In the genomic region with DNA sequence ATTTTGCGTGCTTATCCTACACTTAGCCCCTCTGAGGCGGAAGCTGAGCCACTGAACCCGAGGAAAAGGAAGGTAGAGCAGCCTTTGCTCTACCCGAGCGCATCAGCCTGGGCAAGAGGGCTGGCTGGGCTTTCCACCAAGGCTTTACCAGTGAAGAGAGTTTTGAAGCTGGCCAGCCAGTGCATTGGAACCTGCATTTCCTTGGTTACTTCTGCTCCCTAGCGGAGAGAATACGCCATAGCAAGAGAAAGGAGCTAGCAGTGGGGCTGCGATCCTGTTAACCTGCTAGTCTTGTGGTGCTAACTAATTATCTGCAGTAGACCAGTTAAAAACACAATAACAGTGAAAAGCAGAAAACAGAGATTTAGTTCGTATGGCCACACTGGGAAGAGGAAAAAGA, we compare ENCODE assay signal across 9 mouse cellular contexts. TPM values are rescaled to one million over a fixed set of nuclear protein-coding genes. Genes with fewer than 3 reads are reported as not detected.
DNase-seq lines count a peak whose midpoint lies in the region; ATAC-seq and TF ChIP-seq lines count a peak whose summit lies in the region.
"Had no signal": no experiment of that assay in that cellular context is flagged by ENCODE, and none has a peak within 500 bp of the region (broad histone marks: within the 10 kb centered on the region; RNA-seq: fewer than 3 reads in every experiment).

No protein-coding gene starts in this region.

- H3K9me3 ChIP-seq in forebrain, embryonic 14.5 days (replicated peaks; ENCODE audit: control insufficient read depth, low read length) = no peaks in the 10 kb centered on the region
- H3K9me3 ChIP-seq in forebrain, embryonic 10.5 days = no peaks in the 10 kb centered on the region

- ATAC-seq in forebrain, embryonic 14.5 days = 0 out of 2 replicates have a peak, but pooled peaks have one; percentile 34

- H3K27ac ChIP-seq in forebrain, embryonic 14.5 days (ENCODE audit: low read depth, low read length) = no peak overlapping the region
- H3K27ac ChIP-seq in forebrain, embryonic 10.5 days = no peak overlapping the region
- no peak overlapping the region for H3K27ac ChIP-seq in thymus, adult 2 months (ENCODE audit: control insufficient read depth, insufficient read depth, low read length)
- H3K27ac ChIP-seq in layer of hippocampus, adult 2 months = peak overlapping the region; percentile 7; the same call in 1 of the 2 replicates

- no peak overlapping the region for H3K9ac ChIP-seq in forebrain, embryonic 14.5 days (ENCODE audit: low read length)

- H3K4me1 ChIP-seq in forebrain, embryonic 14.5 days (ENCODE audit: control insufficient read depth, insufficient read depth, low read length) = no peaks in the 10 kb centered on the region
- H3K4me1 ChIP-seq in forebrain, embryonic 10.5 days = no peaks in the 10 kb centered on the region
- H3K4me1 ChIP-seq in thymus, adult 2 months (replicated peaks; ENCODE audit: control insufficient read depth, insufficient read depth, low read length) = peaks cover 13% of the 10 kb centered on the region

- no peak overlapping the region for H3K4me3 ChIP-seq in forebrain, embryonic 14.5 days (ENCODE audit: low read depth, low read length)
- H3K4me3 ChIP-seq in forebrain, embryonic 10.5 days = no peak overlapping the region
- no peak overlapping the region for H3K4me3 ChIP-seq in thymus, adult 2 months (ENCODE audit: control insufficient read depth, insufficient read depth, low read length)
- H3K4me3 ChIP-seq in layer of hippocampus, adult 2 months = no peak overlapping the region

- no peak for TF ChIP-seq CTCF in thymus, adult 2 months (IDR thresholded peaks at IDR 0.05; ENCODE audit: borderline replicate concordance, control insufficient read depth, extremely low read depth, insufficient read depth, low read length, poor library complexity)
- peak; percentile 91 for TF ChIP-seq CTCF in layer of hippocampus, adult 2 months (conservative IDR thresholded peaks at IDR 0.05)

- peaks cover 12% of the 10 kb centered on the region; the same call in 1 of the 2 replicates for H3K36me3 ChIP-seq in forebrain, embryonic 14.5 days (ENCODE audit: control insufficient read depth, insufficient read depth, low read length)
- peaks cover 74% of the 10 kb centered on the region for H3K36me3 ChIP-seq in forebrain, embryonic 10.5 days (replicated peaks)
- H3K36me3 ChIP-seq in thymus, adult 2 months (ENCODE audit: control insufficient read depth, insufficient read depth, low read length) = peaks cover 65% of the 10 kb centered on the region

- DNase-seq in forebrain, embryonic 14.5 days (ENCODE audit: low spot score) = peak; percentile 62
- DNase-seq in forebrain, embryonic 10.5 days (ENCODE audit: extremely low spot score, low spot score) = no peak
- peak; percentile 50 for DNase-seq in thymus, adult 2 months
- DNase-seq in thymus, adult 18-20 months = no peak
- peak; percentile 17 for DNase-seq in embryo, embryonic 9.5 days (ENCODE audit: extremely low spot score)
- DNase-seq in layer of hippocampus, adult 2 months (ENCODE audit: low spot score in 2 of 2) = peak; percentile 65 to 67
- peak; percentile 61 for DNase-seq in retina, postnatal 1 day
- DNase-seq in urinary bladder, adult 18-20 months (ENCODE audit: low spot score in 2 of 2) = no peak

- H3K27me3 ChIP-seq in forebrain, embryonic 14.5 days (replicated peaks; ENCODE audit: control insufficient read depth, insufficient read depth, low read length) = no peaks in the 10 kb centered on the region
- no peaks in the 10 kb centered on the region for H3K27me3 ChIP-seq in forebrain, embryonic 10.5 days (ENCODE audit: poor library complexity, severe bottlenecking)
- no peaks in the 10 kb centered on the region for H3K27me3 ChIP-seq in thymus, adult 2 months (ENCODE audit: control insufficient read depth, insufficient read depth, low read length)

- H3K4me2 ChIP-seq in forebrain, embryonic 14.5 days (ENCODE audit: low read length) = no peak overlapping the region

- WGBS in forebrain, embryonic 14.5 days = 62% methylated on average over 9 of the region's 9 CpGs
- 69% methylated on average over 9 of the region's 9 CpGs for WGBS in forebrain, embryonic 10.5 days
- 86% methylated on average over 9 of the region's 9 CpGs for WGBS in thymus, adult 2 months

- TF ChIP-seq POLR2A in thymus, adult 2 months (IDR thresholded peaks at IDR 0.05; ENCODE audit: control insufficient read depth, extremely low read depth, insufficient read depth, low read length, poor library complexity) = no peak

RNA-seq across cellular contexts. Expression of gene Cflar, which starts 35.6 kb away (rescaled TPM):
- 18.3 and 18.7 TPM in 2 replicates for polyA plus RNA-seq in forebrain, embryonic 14.5 days (2014; fragmentation: Nextera tagmentation; extraction: Ambion mirVana)
- 26.3 and 30.7 TPM in 2 replicates for polyA plus RNA-seq in forebrain, embryonic 10.5 days (2016; fragmentation: Nextera tagmentation; extraction: Ambion mirVana)
- polyA plus RNA-seq in thymus, adult 2 months (2012; rRNA removed) = 78.4 and 83.9 TPM in 2 replicates
- 10 to 100 TPM; 32.9 to 35.2 TPM for total RNA-seq in layer of hippocampus, adult 2 months (2021)

RNA-seq across cellular contexts. Expression of gene Casp8, which starts 48.3 kb away (rescaled TPM):
- 3.8 and 4.7 TPM in 2 replicates for polyA plus RNA-seq in forebrain, embryonic 14.5 days (2014; fragmentation: Nextera tagmentation; extraction: Ambion mirVana)
- polyA plus RNA-seq in forebrain, embryonic 10.5 days (2016; fragmentation: Nextera tagmentation; extraction: Ambion mirVana) = 9.2 and 10.8 TPM in 2 replicates
- polyA plus RNA-seq in thymus, adult 2 months (2012; rRNA removed) = 12.0 and 12.3 TPM in 2 replicates
- total RNA-seq in layer of hippocampus, adult 2 months (2021) = 1 to 10 TPM; 1.9 to 2.1 TPM

RNA-seq across cellular contexts. Expression of gene Als2cr12, which starts 51.1 kb away (rescaled TPM):
- polyA plus RNA-seq in forebrain, embryonic 14.5 days (2014; fragmentation: Nextera tagmentation; extraction: Ambion mirVana) = not detected in 2 replicates
- not detected in 2 replicates for polyA plus RNA-seq in forebrain, embryonic 10.5 days (2016; fragmentation: Nextera tagmentation; extraction: Ambion mirVana)
- polyA plus RNA-seq in thymus, adult 2 months (2012; rRNA removed) = 0.16 and 0.37 TPM in 2 replicates
- total RNA-seq in layer of hippocampus, adult 2 months (2021) = not detected
- polyA plus RNA-seq: heart, embryonic 16.5 days had no signal

Comparison
In these comparisons a context has a peak if more than half of its experiments do, and no peak if none do; other contexts are left out.
1. DNase-seq: peak in forebrain, embryonic 14.5 days (single experiment), thymus, adult 2 months (single experiment), embryo, embryonic 9.5 days (single experiment), layer of hippocampus, adult 2 months (2 of 2) and retina, postnatal 1 day (single experiment); none in forebrain, embryonic 10.5 days (single experiment), thymus, adult 18-20 months (0 of 2) and urinary bladder, adult 18-20 months (0 of 2).